Mouse (Mus musculus): ENCODE data around the gene Gp1ba.

Gene Gp1ba

GRCm38 (mm10) chr11:70629557-70629956, 9.4 kb upstream of the Gp1ba start:
- no peak for DNase-seq (ENCODE audit: low spot score)

- no peak for DNase-seq (ENCODE audit: low spot score)
Measured at GRCm38 (mm10) chr11:70630129-70630528, 8.8 kb upstream of the Gp1ba start.

- no peak for DNase-seq (ENCODE audit: low spot score)
Measured at GRCm38 (mm10) chr11:70635601-70636000, 3.3 kb upstream of the Gp1ba start.

- DNase-seq (ENCODE audit: low spot score): no peak
Measured at GRCm38 (mm10) chr11:70637764-70638163, 1.2 kb upstream of the Gp1ba start.

- DNase-seq (ENCODE audit: low spot score): no peak
Measured at GRCm38 (mm10) chr11:70638293-70638692, 629 bp upstream of the Gp1ba start.

- no peak for DNase-seq (ENCODE audit: low spot score)
Measured at GRCm38 (mm10) chr11:70639976-70640375, 1.1 kb downstream of the Gp1ba start.

GRCm38 (mm10) chr11:70641241-70641640, 2.3 kb downstream of the Gp1ba start:
- no peak for DNase-seq (ENCODE audit: low spot score)

- no peak for DNase-seq (ENCODE audit: low spot score)
Measured at GRCm38 (mm10) chr11:70643051-70643450, 4.1 kb downstream of the Gp1ba start.

- DNase-seq (ENCODE audit: low spot score): no peak
Measured at GRCm38 (mm10) chr11:70644564-70645103, 5.7 kb downstream of the Gp1ba start.

- no peak for DNase-seq (ENCODE audit: low spot score)
Measured at GRCm38 (mm10) chr11:70645461-70646258, 6.7 kb downstream of the Gp1ba start.

GRCm38 (mm10) chr11:70646259-70646555, 7.3 kb downstream of the Gp1ba start:
- no peak for DNase-seq (ENCODE audit: low spot score)

GRCm38 (mm10) chr11:70646691-70647650, 8.0 kb downstream of the Gp1ba start, which contains the start of the genes Rnf167 and Slc25a11:
TSS of gene Rnf167 (plus strand) at chr11:70647235.
TSS of gene Slc25a11 (minus strand) at chr11:70647479.
- DNase-seq (ENCODE audit: low spot score): peak; percentile 94

GRCm38 (mm10) chr11:70647716-70648420, 8.9 kb downstream of the Gp1ba start:
- DNase-seq (ENCODE audit: low spot score): peak; percentile 50

- no peak for DNase-seq (ENCODE audit: low spot score)
Measured at GRCm38 (mm10) chr11:70648512-70648911, 9.6 kb downstream of the Gp1ba start.

GRCm38 (mm10) chr11:70649185-70649734, 10.3 kb downstream of the Gp1ba start:
- no peak for DNase-seq (ENCODE audit: low spot score)

- DNase-seq (ENCODE audit: low spot score): no peak
Measured at GRCm38 (mm10) chr11:70650322-70651175, 11.6 kb downstream of the Gp1ba start.

GRCm38 (mm10) chr11:70651391-70651790, 12.5 kb downstream of the Gp1ba start:
- no peak for DNase-seq (ENCODE audit: low spot score)

- DNase-seq (ENCODE audit: low spot score): no peak
Measured at GRCm38 (mm10) chr11:70652029-70652883, 13.3 kb downstream of the Gp1ba start.

- no peak for DNase-seq (ENCODE audit: low spot score)
Measured at GRCm38 (mm10) chr11:70652884-70653344, 14.0 kb downstream of the Gp1ba start.

Measured in ovary, postnatal 36 days (tissue).